Mouse (Mus musculus): ENCODE data around the gene Olfr1375. TPM values are rescaled to one million over a fixed set of nuclear protein-coding genes. Genes with fewer than 3 reads are reported as not detected.

Gene Olfr1375
- polyA plus RNA-seq, 1 experiment from 2014 or later, result not detected

DNA sequence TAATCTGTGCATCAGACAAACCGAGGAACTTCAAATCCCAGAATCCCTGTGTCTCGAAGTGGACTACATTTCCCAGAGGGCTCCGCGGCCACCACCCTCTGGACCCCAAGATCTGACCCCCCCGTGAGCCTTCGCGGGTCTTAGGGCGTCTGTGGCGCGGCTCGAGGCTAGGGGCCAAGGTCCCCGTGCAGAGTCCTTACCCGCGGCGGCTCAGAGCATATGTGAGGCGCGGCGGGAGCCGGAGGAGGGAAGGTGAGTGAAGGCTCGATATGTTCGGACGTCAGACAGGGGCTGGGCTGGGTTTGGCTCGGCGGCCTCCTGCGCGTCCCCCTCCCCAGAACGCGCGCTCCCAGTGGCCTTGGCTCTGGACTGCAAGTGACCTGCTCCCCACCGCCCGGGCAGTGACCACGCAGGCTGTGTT, 11.3 kb downstream of the Olfr1375 start, which contains the start of gene Zfp354a:
Zfp354a (plus strand) TSS at position 107 of the 421 bp plus-strand sequence.
- Histone ChIP-seq H3K9ac (ENCODE audit: low read depth, low read length) (peak within 1 kb of the TSS; percentile 64), H3K4me2 (replicated peaks; ENCODE audit: low read depth) (peak within 1 kb of the TSS; percentile 83), H3K4me1 (replicated peaks; ENCODE audit: control insufficient read depth, insufficient read depth, low read length) (no peaks in the 10 kb centered on the region), H3K27ac (ENCODE audit: low read depth, low read length) (no peak within 1 kb of the TSS), H3K36me3 (ENCODE audit: control insufficient read depth, insufficient read depth) (no peaks in the 10 kb centered on the region; the same call in 1 of the 2 replicates), H3K4me3 (ENCODE audit: low read depth, low read length) (peak within 1 kb of the TSS; percentile 70), H3K9me3 (ENCODE audit: control insufficient read depth) (no peaks in the 10 kb centered on the region), H3K27me3 (replicated peaks; ENCODE audit: control insufficient read depth, insufficient read depth, low read length) (no peaks in the 10 kb centered on the region)
- ATAC-seq, result peak; percentile 94
- under 1% methylated on average over 32 of the region's 32 CpGs for WGBS
- TF ChIP-seq CTCF (IDR thresholded peaks at IDR 0.05; ENCODE audit: low read depth), result peak; percentile 48; the same call in 1 of the 2 replicates

DNA sequence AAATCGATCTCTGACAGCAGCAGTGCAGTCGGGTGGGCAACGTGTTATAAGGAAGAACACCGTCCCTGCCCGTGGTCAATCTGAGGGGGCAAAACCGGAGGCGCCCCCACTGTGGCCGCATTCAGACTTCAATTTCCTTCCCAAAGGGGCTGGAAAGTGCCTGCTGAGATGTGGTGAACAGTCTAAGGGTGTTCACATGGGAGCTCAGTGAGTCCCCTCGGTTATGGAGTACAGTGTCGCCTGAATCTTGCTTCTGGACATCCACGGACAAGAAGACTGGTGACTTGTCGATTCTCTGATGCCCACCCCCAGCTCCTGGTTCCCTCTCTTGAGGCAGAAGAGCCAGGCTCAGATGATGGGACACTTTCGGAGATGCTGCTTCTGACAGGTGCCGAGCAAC, 11.7 kb downstream of the Olfr1375 start:
- TF ChIP-seq CTCF (IDR thresholded peaks at IDR 0.05; ENCODE audit: low read depth), result no peak
- Histone ChIP-seq H3K27ac (ENCODE audit: low read depth, low read length) (no peak overlapping the region), H3K27me3 (replicated peaks; ENCODE audit: control insufficient read depth, insufficient read depth, low read length) (no peaks in the 10 kb centered on the region), H3K4me3 (ENCODE audit: low read depth, low read length) (peak overlapping the region; percentile 70), H3K4me1 (replicated peaks; ENCODE audit: control insufficient read depth, insufficient read depth, low read length) (no peaks in the 10 kb centered on the region), H3K9ac (ENCODE audit: low read depth, low read length) (peak overlapping the region; percentile 64), H3K4me2 (replicated peaks; ENCODE audit: low read depth) (peak overlapping the region; percentile 83), H3K36me3 (ENCODE audit: control insufficient read depth, insufficient read depth) (no peaks in the 10 kb centered on the region; the same call in 1 of the 2 replicates), H3K9me3 (ENCODE audit: control insufficient read depth) (no peaks in the 10 kb centered on the region)
- 11% methylated on average over 14 of the region's 14 CpGs for WGBS
- peak; percentile 15; the same call in 1 of the 2 replicates for ATAC-seq

DNA sequence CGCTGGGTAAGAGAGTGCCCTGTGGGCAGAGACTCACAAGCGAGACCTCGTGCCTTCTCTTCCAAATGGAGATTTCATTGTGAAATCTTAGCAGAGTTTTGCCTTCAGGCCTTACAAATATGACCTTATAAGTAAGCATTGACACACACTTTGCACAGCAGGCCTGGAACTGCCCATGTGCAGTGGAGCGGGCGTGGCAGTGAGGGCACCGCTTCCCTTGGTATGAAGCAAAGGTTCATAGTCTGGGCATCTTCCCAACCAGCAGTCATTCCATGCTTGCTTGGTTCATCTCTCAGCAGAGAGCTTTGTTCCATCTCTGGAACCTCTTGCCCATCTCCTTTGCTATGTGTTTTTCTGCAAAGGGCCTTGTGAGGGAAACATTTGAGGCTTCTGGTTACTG, 13.1 kb downstream of the Olfr1375 start:
- WGBS, result 89% methylated on average over 6 of the region's 6 CpGs
- no peak overlapping the region for H3K4me2 ChIP-seq (replicated peaks; ENCODE audit: low read depth)
- no peak for TF ChIP-seq CTCF (IDR thresholded peaks at IDR 0.05; ENCODE audit: low read depth)
- no peaks in the 10 kb centered on the region for H3K9me3 ChIP-seq (ENCODE audit: control insufficient read depth)
- H3K4me3 ChIP-seq (ENCODE audit: low read depth, low read length), result no peak overlapping the region
- ATAC-seq, result no peak
- H3K27ac ChIP-seq (ENCODE audit: low read depth, low read length), result no peak overlapping the region
- peaks cover 8% of the 10 kb centered on the region for H3K36me3 ChIP-seq (ENCODE audit: control insufficient read depth, insufficient read depth)
- H3K4me1 ChIP-seq (replicated peaks; ENCODE audit: control insufficient read depth, insufficient read depth, low read length), result no peaks in the 10 kb centered on the region
- H3K9ac ChIP-seq (ENCODE audit: low read depth, low read length), result no peak overlapping the region
- H3K27me3 ChIP-seq (replicated peaks; ENCODE audit: control insufficient read depth, insufficient read depth, low read length), result no peaks in the 10 kb centered on the region

DNA sequence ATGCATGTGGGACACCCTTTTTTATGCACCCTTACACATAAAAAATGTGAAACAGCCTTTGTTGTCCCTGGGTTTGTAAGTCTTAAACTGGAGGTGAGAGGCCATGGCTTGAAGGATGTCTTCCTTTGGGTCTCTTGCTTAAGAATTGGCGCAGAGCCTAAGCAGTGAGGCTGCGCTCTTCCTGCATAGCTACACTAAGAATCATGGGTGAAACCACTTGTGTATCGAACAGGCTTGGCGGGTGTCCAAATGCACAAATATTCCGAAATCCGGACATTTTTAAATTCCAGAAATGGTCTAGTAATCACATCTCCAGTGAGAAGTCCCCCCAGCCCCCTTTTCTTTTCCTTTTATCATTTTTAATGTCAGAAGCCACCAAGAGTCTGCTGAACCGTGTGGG, 15.4 kb downstream of the Olfr1375 start:
- H3K9ac ChIP-seq (ENCODE audit: low read depth, low read length), result no peak overlapping the region
- no peak overlapping the region for H3K4me2 ChIP-seq (replicated peaks; ENCODE audit: low read depth)
- H3K4me1 ChIP-seq (replicated peaks; ENCODE audit: control insufficient read depth, insufficient read depth, low read length), result no peaks in the 10 kb centered on the region
- no peak for ATAC-seq
- no peak for TF ChIP-seq CTCF (IDR thresholded peaks at IDR 0.05; ENCODE audit: low read depth)
- no peaks in the 10 kb centered on the region for H3K27me3 ChIP-seq (replicated peaks; ENCODE audit: control insufficient read depth, insufficient read depth, low read length)
- H3K27ac ChIP-seq (ENCODE audit: low read depth, low read length), result no peak overlapping the region
- no peaks in the 10 kb centered on the region for H3K9me3 ChIP-seq (ENCODE audit: control insufficient read depth)
- WGBS, result 64% methylated on average over 7 of the region's 7 CpGs
- peaks cover 21% of the 10 kb centered on the region for H3K36me3 ChIP-seq (ENCODE audit: control insufficient read depth, insufficient read depth)
- no peak overlapping the region for H3K4me3 ChIP-seq (ENCODE audit: low read depth, low read length)

DNA sequence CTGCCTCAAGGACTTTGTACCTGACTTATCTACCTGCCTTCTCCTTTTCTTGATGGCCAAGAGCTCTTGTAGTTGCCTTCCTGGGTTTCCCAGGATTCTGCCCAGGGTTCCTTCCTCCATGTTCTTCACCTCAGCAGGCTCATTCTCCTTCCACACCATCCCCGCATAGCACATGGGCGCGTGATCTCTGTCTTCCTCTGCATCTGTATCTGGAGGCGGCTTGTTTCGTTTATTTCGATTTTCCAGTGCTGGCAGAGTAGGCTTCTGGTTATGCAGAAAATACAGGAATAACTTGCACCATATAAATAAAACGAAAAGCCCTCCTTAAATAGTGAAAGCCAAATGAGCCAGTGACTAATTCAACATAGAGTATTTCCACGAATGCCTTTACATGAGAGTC, 15.9 kb downstream of the Olfr1375 start:
- H3K9ac ChIP-seq (ENCODE audit: low read depth, low read length), result no peak overlapping the region
- H3K27me3 ChIP-seq (replicated peaks; ENCODE audit: control insufficient read depth, insufficient read depth, low read length), result no peaks in the 10 kb centered on the region
- no peak overlapping the region for H3K4me3 ChIP-seq (ENCODE audit: low read depth, low read length)
- H3K4me1 ChIP-seq (replicated peaks; ENCODE audit: control insufficient read depth, insufficient read depth, low read length), result no peaks in the 10 kb centered on the region
- H3K9me3 ChIP-seq (ENCODE audit: control insufficient read depth), result no peaks in the 10 kb centered on the region
- H3K4me2 ChIP-seq (replicated peaks; ENCODE audit: low read depth), result no peak overlapping the region
- no peak for ATAC-seq
- TF ChIP-seq CTCF (IDR thresholded peaks at IDR 0.05; ENCODE audit: low read depth), result no peak
- 94% methylated on average over 8 of the region's 8 CpGs for WGBS
- peaks cover 21% of the 10 kb centered on the region for H3K36me3 ChIP-seq (ENCODE audit: control insufficient read depth, insufficient read depth)
- H3K27ac ChIP-seq (ENCODE audit: low read depth, low read length), result no peak overlapping the region

DNA sequence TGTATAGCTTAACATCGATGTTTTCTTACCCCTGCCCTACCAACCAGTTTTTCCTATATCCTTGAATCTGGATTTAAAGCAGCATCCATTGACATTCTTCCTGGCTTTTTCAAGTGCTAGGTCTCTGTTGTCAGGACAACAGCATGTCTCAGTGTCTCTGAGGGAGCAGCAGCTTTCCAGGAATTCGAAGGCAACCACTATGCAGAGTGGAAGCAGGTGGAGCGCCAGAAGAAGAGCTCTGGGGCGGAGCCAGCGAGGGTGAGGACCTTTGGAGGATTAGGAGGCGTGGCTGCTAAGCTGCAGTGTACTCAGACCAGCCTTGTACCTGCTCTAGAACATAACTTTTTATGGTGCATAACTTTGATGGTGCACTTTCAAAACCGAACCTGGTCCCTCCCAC, 36.6 kb downstream of the Olfr1375 start:
- Histone ChIP-seq H3K4me2 (replicated peaks; ENCODE audit: low read depth) (no peak overlapping the region), H3K4me3 (ENCODE audit: low read depth, low read length) (no peak overlapping the region), H3K9ac (ENCODE audit: low read depth, low read length) (no peak overlapping the region), H3K9me3 (ENCODE audit: control insufficient read depth) (no peaks in the 10 kb centered on the region), H3K27ac (ENCODE audit: low read depth, low read length) (no peak overlapping the region), H3K27me3 (replicated peaks; ENCODE audit: control insufficient read depth, insufficient read depth, low read length) (no peaks in the 10 kb centered on the region), H3K36me3 (ENCODE audit: control insufficient read depth, insufficient read depth) (no peaks in the 10 kb centered on the region), H3K4me1 (replicated peaks; ENCODE audit: control insufficient read depth, insufficient read depth, low read length) (no peaks in the 10 kb centered on the region)
- TF ChIP-seq CTCF (IDR thresholded peaks at IDR 0.05; ENCODE audit: low read depth), result no peak
- ATAC-seq, result no peak
- WGBS, result 40% methylated on average over 7 of the region's 7 CpGs

DNA sequence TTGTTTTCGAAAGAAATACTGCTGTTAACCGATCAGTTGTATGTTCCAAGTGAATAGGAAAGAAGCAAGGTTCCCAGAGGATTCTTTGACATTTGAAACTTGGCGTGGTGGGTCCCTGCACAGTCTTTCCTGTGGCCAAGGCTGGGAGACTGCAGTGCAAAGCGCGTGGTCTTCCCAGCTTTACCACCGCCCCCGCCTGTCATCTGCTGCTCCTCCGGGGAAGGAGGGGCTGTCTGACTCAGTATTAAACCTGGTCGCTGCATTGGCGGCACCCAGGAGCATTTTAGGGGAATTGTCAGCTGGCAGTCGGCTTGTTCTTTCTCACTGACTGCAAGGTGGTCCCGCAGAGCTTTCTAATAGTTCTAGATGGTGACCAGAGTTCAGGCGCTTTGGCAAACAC, 37.4 kb downstream of the Olfr1375 start:
- TF ChIP-seq CTCF (IDR thresholded peaks at IDR 0.05; ENCODE audit: low read depth), result no peak
- WGBS, result 52% methylated on average over 13 of the region's 13 CpGs
- ATAC-seq, result no peak

More for the DNA sequence above, 37.4 kb downstream of the Olfr1375 start:
- Histone ChIP-seq H3K27me3 (replicated peaks; ENCODE audit: control insufficient read depth, insufficient read depth, low read length) (no peaks in the 10 kb centered on the region), H3K27ac (ENCODE audit: low read depth, low read length) (no peak overlapping the region), H3K36me3 (ENCODE audit: control insufficient read depth, insufficient read depth) (no peaks in the 10 kb centered on the region), H3K9me3 (ENCODE audit: control insufficient read depth) (no peaks in the 10 kb centered on the region), H3K4me1 (replicated peaks; ENCODE audit: control insufficient read depth, insufficient read depth, low read length) (no peaks in the 10 kb centered on the region), H3K9ac (ENCODE audit: low read depth, low read length) (no peak overlapping the region), H3K4me2 (replicated peaks; ENCODE audit: low read depth) (no peak overlapping the region), H3K4me3 (ENCODE audit: low read depth, low read length) (no peak overlapping the region)

Other genes starting within 250 kb of the Olfr1375 start
- 3.4 and 3.5 TPM in 2 replicates for gene Zfp354c, start 220.4 kb upstream of the Olfr1375 start, polyA plus RNA-seq (2015; fragmentation: Nextera tagmentation; extraction: Ambion mirVana)
- gene Zfp879, start 206.6 kb upstream of the Olfr1375 start, polyA plus RNA-seq (2015; fragmentation: Nextera tagmentation; extraction: Ambion mirVana), result 0.08 and 0.18 TPM in 2 replicates
- gene Grm6, start 197.4 kb upstream of the Olfr1375 start, polyA plus RNA-seq (2015; fragmentation: Nextera tagmentation; extraction: Ambion mirVana), result not detected in 2 replicates
- gene Zfp454, start 160.5 kb upstream of the Olfr1375 start, polyA plus RNA-seq (2015; fragmentation: Nextera tagmentation; extraction: Ambion mirVana), result 1.1 and 1.2 TPM in 2 replicates
- 2.1 and 2.7 TPM in 2 replicates for gene Zfp2, start 131.9 kb upstream of the Olfr1375 start, polyA plus RNA-seq (2015; fragmentation: Nextera tagmentation; extraction: Ambion mirVana)
- 0.54 and 0.63 TPM in 2 replicates for gene Zfp354b, start 116.5 kb upstream of the Olfr1375 start, polyA plus RNA-seq (2015; fragmentation: Nextera tagmentation; extraction: Ambion mirVana)
- not detected in 2 replicates for gene 4933414I15Rik, start 104.3 kb upstream of the Olfr1375 start, polyA plus RNA-seq (2015; fragmentation: Nextera tagmentation; extraction: Ambion mirVana)
- gene Prop1, start 94.3 kb upstream of the Olfr1375 start, polyA plus RNA-seq (2015; fragmentation: Nextera tagmentation; extraction: Ambion mirVana), result not detected in 2 replicates
- gene Olfr1378, start 81.6 kb upstream of the Olfr1375 start, polyA plus RNA-seq (2015; fragmentation: Nextera tagmentation; extraction: Ambion mirVana), result not detected in 2 replicates
- not detected in 2 replicates for gene Olfr1377, start 66.1 kb upstream of the Olfr1375 start, polyA plus RNA-seq (2015; fragmentation: Nextera tagmentation; extraction: Ambion mirVana)
- gene Olfr51, start 44.5 kb upstream of the Olfr1375 start, polyA plus RNA-seq (2015; fragmentation: Nextera tagmentation; extraction: Ambion mirVana), result not detected in 2 replicates
- not detected in 2 replicates for gene Olfr54, start 33.9 kb upstream of the Olfr1375 start, polyA plus RNA-seq (2015; fragmentation: Nextera tagmentation; extraction: Ambion mirVana)
- gene Zfp354a, start 11.1 kb downstream of the Olfr1375 start, polyA plus RNA-seq (2015; fragmentation: Nextera tagmentation; extraction: Ambion mirVana), result 2.3 and 2.6 TPM in 2 replicates
- not detected in 2 replicates for gene Gm12569, start 172.4 kb downstream of the Olfr1375 start, polyA plus RNA-seq (2015; fragmentation: Nextera tagmentation; extraction: Ambion mirVana)
- 47.5 and 51.6 TPM in 2 replicates for gene Clk4, start 213.6 kb downstream of the Olfr1375 start, polyA plus RNA-seq (2015; fragmentation: Nextera tagmentation; extraction: Ambion mirVana)
- gene BC049762, start 214.9 kb downstream of the Olfr1375 start, polyA plus RNA-seq (2015; fragmentation: Nextera tagmentation; extraction: Ambion mirVana), result 0.76 and 0.83 TPM in 2 replicates
- 4.6 and 4.9 TPM in 2 replicates for gene Col23a1, start 241.8 kb downstream of the Olfr1375 start, polyA plus RNA-seq (2015; fragmentation: Nextera tagmentation; extraction: Ambion mirVana)